Mouse (Mus musculus) CD4-positive helper T cell, adult 2 months (primary cell): ENCODE data around the gene Lhpp.

Source experiments
- DNase-seq: peaks from one replicate; pipeline ENCODE4 v3.0.0-alpha.2; 2012; ENCODE audit warnings: low read depth, missing footprints, low spot score

Lhpp gene

GRCm38 (mm10) chr7:132599071-132599975, 11.1 kb upstream of the Lhpp start, which contains the start of gene Nkx1-2:
Nkx1-2 (minus strand) TSS chr7:132599637.
- no peak for DNase-seq

DNA sequence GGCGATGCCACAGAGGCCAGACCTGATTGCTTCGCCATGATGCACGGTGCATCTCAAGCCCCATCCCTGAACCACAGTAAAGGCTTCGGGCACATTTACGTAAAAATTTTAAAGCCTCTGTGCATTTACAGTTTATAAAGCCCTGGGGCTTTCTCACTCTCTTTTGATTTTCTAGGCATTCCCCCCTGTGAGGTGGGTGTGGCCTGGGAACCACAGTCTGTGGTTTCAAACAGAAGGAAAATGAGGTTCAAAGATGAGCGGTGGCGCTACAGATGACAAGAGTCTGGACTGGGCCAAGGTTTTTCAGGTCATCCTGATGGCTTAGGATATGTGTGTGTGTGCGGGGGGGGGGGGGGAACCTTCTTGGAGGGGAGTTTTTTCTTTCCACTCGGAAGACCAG, 10.4 kb upstream of the Lhpp start:
- peak; percentile 52 for DNase-seq

DNA sequence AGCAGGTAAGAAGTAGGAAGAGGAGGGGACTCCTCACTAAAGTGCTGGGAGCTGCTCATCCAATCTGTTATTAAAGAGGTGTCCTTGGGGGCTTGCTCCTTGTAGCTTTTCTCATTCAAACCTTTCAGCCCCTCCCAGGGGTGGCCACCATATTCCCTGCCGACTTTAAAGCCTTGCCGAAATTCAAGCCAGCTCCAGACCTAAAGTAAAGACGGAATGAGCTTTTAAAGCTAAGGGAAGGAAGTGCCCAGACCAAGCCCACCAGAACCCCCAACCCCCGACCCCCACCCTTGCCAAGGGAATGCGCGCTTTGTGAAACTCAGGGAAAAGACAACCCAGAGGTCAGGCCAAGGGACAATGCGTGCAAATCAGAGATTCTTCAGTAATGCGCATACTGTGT, 9.5 kb upstream of the Lhpp start:
- no peak for DNase-seq

DNA sequence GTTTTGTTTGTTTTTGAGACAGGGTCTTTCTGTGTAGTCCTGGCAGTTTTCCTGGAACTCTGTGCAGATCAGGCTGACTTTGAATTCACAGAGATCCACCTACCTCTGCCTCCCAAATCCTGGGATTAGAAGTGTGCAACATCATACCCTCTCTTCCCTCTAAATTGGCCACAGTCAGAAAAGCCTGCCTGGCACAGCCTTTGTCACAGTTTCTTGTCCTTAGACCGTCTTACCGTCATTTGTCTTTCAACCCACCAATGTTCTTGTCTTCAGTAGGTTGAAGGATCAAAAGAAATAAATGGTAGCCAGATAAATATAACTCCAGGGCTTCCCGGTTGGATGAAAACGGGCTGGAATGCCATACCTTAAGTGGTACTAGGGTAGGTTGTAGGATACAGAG, 5.7 kb upstream of the Lhpp start:
- DNase-seq = no peak

DNA sequence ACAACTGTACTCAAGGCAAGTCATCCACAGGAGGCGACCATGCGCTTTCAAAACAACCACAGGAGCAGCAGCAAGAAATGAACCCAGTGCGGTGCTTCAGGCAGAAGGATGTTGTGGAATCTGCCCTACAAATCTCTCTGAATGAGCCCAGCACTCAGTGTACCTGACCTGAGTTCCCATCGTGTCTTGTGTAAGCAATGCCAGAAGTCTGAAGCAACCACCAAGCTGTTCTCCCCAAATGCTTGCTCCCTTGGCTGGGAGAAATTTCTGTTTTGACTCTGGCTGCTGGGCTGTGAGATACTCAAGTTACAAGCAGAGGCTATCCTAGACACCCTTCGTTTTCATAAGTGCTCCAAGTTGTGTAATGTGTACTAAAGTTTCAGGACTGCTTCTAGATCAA, 4.7 kb upstream of the Lhpp start:
- no peak for DNase-seq

- no peak for DNase-seq
Observed at GRCm38 (mm10) chr7:132608316-132609020, 2.0 kb upstream of the Lhpp start.

DNA sequence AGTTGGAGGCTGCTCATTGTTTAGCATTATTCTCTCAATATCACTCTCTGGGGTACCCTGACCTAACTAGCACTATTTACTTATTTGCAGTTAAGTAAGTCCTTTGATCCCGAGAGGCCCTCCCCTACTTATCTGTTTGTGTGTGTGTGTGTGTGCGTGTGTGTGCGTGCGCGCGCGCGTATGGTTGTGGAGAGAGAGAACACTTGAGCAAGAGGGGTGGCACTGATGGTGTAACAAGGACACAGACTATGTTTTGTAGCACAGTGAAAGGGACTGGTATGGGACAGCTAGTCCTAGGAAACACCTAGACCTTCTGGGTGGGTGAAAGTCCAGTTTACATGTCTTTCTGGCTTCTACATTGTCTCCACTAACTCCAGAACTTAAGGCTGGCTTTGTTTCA, 1.1 kb downstream of the Lhpp start:
- no peak for DNase-seq

- no peak for DNase-seq
Observed at GRCm38 (mm10) chr7:132615346-132615745, 4.9 kb downstream of the Lhpp start.

- DNase-seq = no peak
Observed at GRCm38 (mm10) chr7:132616391-132616790, 6.0 kb downstream of the Lhpp start.

- no peak for DNase-seq
Observed at GRCm38 (mm10) chr7:132617021-132617564, 6.7 kb downstream of the Lhpp start.

DNA sequence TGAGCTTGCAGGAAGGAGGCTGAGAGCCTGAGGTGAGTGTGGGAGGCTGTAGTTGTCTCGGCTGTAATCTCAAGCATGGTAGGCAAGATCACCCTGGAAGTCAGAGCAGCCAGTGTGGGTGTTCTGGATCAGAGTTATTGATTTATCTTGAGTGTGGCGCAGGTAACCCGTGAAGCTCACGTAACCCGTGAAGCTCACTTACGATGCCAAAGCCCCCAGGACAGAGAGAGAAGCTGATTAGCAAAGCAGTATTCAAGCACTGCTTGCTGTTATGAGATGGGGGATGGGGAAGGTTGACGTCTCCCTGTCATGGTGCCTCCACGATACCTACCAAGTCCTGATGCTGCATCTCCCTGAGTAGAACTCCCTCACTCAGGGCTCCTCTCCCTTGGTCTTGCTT, 9.1 kb downstream of the Lhpp start:
- DNase-seq = no peak

GRCm38 (mm10) chr7:132619975-132620918, 9.8 kb downstream of the Lhpp start:
- no peak for DNase-seq

- DNase-seq = no peak
Observed at GRCm38 (mm10) chr7:132624161-132624560, 13.7 kb downstream of the Lhpp start.

DNA sequence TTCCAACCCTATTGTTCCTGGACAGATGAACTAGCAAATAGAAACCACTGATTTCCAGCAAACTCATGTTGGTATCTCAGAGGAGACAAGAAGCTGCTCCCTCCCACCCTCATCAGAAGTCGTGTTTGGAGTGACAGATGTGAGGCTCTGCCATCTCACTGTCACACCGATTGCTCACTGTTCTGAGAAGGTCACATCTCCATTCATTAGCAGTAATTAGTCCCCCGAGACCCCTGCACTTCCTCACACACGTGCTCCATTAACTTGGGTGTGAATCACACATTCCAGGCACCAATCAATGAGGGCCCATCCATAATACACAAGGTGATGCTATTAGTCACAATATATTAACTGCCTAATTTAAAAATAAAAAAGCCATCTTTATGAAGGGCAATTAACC, 15.7 kb downstream of the Lhpp start:
- DNase-seq = no peak

- no peak for DNase-seq
Observed at GRCm38 (mm10) chr7:132627448-132627847, 17.0 kb downstream of the Lhpp start.

DNA sequence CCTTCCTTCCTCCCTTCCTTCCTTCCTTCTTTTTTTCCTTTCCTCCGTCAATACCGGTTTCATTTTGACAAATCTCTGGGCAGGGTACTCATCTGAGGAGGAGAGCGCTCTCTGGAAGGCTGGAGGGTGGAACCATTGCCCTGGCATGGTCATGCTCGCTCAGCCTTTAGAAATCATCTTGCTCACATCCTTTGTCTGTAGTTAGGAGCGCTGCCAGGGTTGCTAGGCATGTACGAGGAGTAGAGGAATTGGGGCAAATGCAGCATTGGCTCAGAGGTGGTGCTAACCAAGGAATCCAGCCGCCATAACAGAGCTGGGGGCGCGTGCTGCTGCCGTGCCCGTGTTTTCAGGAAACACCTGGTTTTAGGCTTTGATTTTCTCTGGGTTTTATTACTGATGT, 20.9 kb downstream of the Lhpp start:
- no peak for DNase-seq

- DNase-seq = no peak
Observed at GRCm38 (mm10) chr7:132637292-132637691, 26.9 kb downstream of the Lhpp start.

DNA sequence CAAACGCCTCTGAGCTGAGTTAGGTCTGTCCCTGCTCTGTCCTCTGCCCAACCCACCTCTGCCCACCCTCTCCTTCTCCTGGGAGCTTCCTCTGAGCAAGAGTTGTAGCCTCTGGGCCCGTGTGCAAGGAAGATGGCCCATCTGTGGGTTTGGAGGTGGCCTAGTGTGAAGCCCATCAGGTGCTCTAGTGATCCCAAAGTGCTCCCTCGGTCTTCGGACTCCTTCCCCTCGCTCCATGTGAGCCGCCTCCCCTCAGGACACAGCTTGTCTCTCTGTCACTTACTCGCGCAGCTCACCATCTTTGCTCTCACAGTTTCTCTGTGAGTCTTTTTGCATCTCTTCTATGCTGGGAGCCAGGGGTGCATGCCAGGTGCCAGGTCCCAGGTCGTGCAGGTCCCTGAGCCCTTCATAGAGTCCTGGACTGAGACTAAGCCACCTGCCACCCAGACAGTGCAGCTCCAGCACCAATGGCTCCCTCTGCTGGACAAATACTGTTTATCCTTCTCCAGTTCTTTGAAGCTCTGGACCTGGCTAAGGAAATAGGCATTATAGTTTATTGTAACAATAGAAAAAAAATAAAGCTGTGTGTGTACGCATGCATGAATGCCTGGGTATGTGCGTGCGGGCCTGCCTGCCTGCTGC, 28.1 kb downstream of the Lhpp start:
- peak; percentile 47 for DNase-seq

GRCm38 (mm10) chr7:132640946-132641345, 30.5 kb downstream of the Lhpp start:
- DNase-seq = no peak

DNA sequence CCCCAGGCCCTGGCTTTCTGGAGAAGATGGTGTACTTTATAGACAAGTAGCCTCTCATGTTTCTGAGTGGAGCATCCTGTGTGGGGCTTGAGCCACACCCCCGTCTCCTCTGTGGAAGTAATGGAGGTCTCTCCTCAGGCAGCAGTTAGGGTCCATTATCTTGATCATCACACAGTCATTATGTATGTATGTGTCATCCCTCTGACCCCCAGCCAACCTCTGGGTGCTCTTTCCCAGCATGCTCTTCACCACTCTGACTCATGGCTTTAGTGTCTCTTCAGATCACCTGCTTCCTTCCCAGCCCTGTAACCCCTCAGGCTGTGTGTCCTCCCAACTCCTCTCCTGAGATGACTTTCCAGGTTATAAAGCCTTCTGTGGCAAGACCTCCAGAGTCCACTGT, 31.2 kb downstream of the Lhpp start:
- no peak for DNase-seq
